Mouse (Mus musculus): ENCODE data around the gene Snx29. TPM values are rescaled to one million over a fixed set of nuclear protein-coding genes. Genes with fewer than 3 reads are reported as not detected.
"Not testable (repeated sequence)": the region's sequence is repeated elsewhere in the genome, so short reads cannot be mapped to it uniquely, and the experiment has no call there.

Snx29 gene
- total RNA-seq, 2 experiments from 2014 or later, result 10.8 to 14.9 TPM

- intact Hi-C loops (cut with DNase I), result no loop called here
- no peak for DNase-seq
These were observed 36.5 kb downstream of the Snx29 start for GRCm38 (mm10) chr16:11359173-11359572.

- intact Hi-C loops (cut with DNase I), result no loop called here
- DNase-seq, result no peak
These were observed 37.2 kb downstream of the Snx29 start for GRCm38 (mm10) chr16:11359919-11360318.

GRCm38 (mm10) chr16:11360576-11360975 is 37.9 kb downstream of the Snx29 start:
- intact Hi-C loops (cut with DNase I); DNase-seq: not testable (repeated sequence)

GRCm38 (mm10) chr16:11365626-11366025 is 42.9 kb downstream of the Snx29 start:
- DNase-seq, result no peak
- intact Hi-C loops (cut with DNase I), result no loop called here

GRCm38 (mm10) chr16:11366851-11367250 is 44.1 kb downstream of the Snx29 start:
- intact Hi-C loops (cut with DNase I), result no loop called here
- no peak for DNase-seq

GRCm38 (mm10) chr16:11368412-11368811 is 45.7 kb downstream of the Snx29 start:
- intact Hi-C loops (cut with DNase I), result no loop called here
- DNase-seq, result no peak

- DNase-seq, result no peak
- intact Hi-C loops (cut with DNase I), result no loop called here
These were observed 46.5 kb downstream of the Snx29 start for GRCm38 (mm10) chr16:11369162-11369561.

GRCm38 (mm10) chr16:11369642-11370041 is 46.9 kb downstream of the Snx29 start:
- intact Hi-C loops (cut with DNase I), result no loop called here
- DNase-seq, result no peak

- no peak for DNase-seq
- intact Hi-C loops (cut with DNase I), result no loop called here
These were observed 47.4 kb downstream of the Snx29 start for GRCm38 (mm10) chr16:11370132-11370544.

- intact Hi-C loops (cut with DNase I), result no loop called here
- DNase-seq, result no peak
These were observed 56.6 kb downstream of the Snx29 start for GRCm38 (mm10) chr16:11379264-11379663.

- intact Hi-C loops (cut with DNase I), result no loop called here
These were observed 57.3 kb downstream of the Snx29 start for GRCm38 (mm10) chr16:11380038-11380437.

GRCm38 (mm10) chr16:11380871-11381270 is 58.2 kb downstream of the Snx29 start:
- intact Hi-C loops (cut with DNase I), result no loop called here
- DNase-seq, result no peak

More at GRCm38 (mm10) chr16:11380038-11380437, 57.3 kb downstream of the Snx29 start:
- DNase-seq, result no peak

- no peak for DNase-seq
- intact Hi-C loops (cut with DNase I), result no loop called here
These were observed 61.7 kb downstream of the Snx29 start for GRCm38 (mm10) chr16:11384361-11384760.

- intact Hi-C loops (cut with DNase I), result no loop called here
- no peak for DNase-seq
These were observed 62.4 kb downstream of the Snx29 start for GRCm38 (mm10) chr16:11385150-11385549.

GRCm38 (mm10) chr16:11385798-11386197 is 63.1 kb downstream of the Snx29 start:
- DNase-seq, result no peak
- intact Hi-C loops (cut with DNase I), result no loop called here

GRCm38 (mm10) chr16:11386221-11386620 is 63.5 kb downstream of the Snx29 start:
- no peak for DNase-seq
- intact Hi-C loops (cut with DNase I), result no loop called here

- intact Hi-C loops (cut with DNase I), result no loop called here
- DNase-seq, result no peak
These were observed 65.4 kb downstream of the Snx29 start for GRCm38 (mm10) chr16:11388085-11388484.

- DNase-seq, result no peak
- intact Hi-C loops (cut with DNase I), result no loop called here
These were observed 66.6 kb downstream of the Snx29 start for GRCm38 (mm10) chr16:11389324-11389723.

GRCm38 (mm10) chr16:11396570-11396969 is 73.9 kb downstream of the Snx29 start:
- no peak for DNase-seq
- intact Hi-C loops (cut with DNase I), result no loop called here

GRCm38 (mm10) chr16:11399386-11399785 is 76.7 kb downstream of the Snx29 start:
- intact Hi-C loops (cut with DNase I), result no loop called here
- DNase-seq, result no peak

GRCm38 (mm10) chr16:11399845-11400565 is 77.3 kb downstream of the Snx29 start:
- DNase-seq, result no peak

GRCm38 (mm10) chr16:11400936-11401335 is 78.2 kb downstream of the Snx29 start:
- intact Hi-C loops (cut with DNase I), result no loop called here
- no peak for DNase-seq

More at GRCm38 (mm10) chr16:11399845-11400565, 77.3 kb downstream of the Snx29 start:
- intact Hi-C loops (cut with DNase I), result no loop called here

GRCm38 (mm10) chr16:11405193-11405592 is 82.5 kb downstream of the Snx29 start:
- intact Hi-C loops (cut with DNase I), result no loop called here
- DNase-seq, result no peak

All from heart, postnatal 36 days (tissue).